Mouse (Mus musculus) skeletal muscle tissue, adult 2 months (tissue): Measurements from ENCODE around the gene Dock11.

Experiments
- DNase-seq: peaks from one replicate; pipeline ENCODE4 v3.0.0-alpha.2; 2012; ENCODE audit warnings: low read depth, low spot score

Dock11 gene

DNA sequence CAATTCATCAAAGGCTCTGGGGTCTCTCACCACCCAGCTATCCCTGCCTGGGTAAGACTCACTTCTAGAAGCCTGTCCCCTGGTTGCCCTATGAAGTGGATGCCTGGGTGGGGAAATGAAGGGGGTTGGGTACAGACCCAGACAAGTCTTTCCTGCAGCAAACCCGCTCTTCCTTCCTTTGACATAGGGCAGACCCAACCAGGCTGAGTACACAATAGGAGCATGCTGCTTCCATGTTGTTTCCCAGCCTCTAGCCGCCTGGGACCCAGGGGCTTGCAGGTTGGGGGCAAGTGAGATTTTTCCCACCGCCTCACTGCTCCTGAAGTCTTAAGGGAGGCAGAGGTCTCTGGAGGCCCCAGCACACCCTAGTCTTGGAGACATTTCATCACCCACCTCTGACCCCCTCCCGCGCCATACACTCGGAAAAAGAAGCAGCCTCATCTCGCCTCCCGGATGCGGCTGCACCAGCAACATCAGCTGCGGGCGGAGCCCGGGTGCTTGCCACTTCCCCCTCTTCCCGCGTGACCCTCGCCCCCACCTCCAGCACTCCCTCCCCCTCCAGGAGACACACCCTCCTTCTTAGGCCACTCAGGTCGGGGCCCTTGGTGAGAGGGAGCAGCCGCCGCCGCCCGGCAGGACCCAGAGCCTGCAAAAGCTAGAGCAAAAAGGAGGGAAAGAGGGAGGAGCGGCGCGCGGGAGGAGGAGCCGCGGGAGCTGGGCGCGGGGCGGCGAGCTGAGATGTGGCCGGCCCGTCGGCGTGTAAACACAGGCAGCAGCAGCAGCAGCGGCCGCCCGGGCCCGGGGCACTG is at the start of gene Dock11:
Dock11 (plus strand) TSS at position 746 of the 809 bp plus-strand sequence.
- peak; percentile 64 for DNase-seq

DNA sequence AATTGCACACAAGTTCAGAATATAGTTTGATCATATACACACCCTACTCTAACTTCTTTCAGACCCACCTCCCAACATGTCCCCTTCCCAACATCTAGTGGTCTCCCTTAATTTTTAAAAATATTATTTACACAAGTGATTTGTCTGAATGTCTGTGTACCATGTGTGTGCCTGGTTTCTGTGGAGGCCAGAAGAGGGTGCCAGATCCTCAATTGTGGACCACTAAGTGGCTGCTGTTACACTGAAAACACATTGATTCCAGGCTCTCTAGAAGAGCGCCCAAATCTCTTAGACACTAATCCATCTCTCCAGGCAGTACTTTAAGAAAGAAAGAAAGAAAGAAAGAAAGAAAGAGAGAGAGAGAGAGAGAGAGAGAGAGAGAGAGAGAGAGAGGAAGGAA is 8.9 kb upstream of the Dock11 start:
- DNase-seq, result no peak

DNA sequence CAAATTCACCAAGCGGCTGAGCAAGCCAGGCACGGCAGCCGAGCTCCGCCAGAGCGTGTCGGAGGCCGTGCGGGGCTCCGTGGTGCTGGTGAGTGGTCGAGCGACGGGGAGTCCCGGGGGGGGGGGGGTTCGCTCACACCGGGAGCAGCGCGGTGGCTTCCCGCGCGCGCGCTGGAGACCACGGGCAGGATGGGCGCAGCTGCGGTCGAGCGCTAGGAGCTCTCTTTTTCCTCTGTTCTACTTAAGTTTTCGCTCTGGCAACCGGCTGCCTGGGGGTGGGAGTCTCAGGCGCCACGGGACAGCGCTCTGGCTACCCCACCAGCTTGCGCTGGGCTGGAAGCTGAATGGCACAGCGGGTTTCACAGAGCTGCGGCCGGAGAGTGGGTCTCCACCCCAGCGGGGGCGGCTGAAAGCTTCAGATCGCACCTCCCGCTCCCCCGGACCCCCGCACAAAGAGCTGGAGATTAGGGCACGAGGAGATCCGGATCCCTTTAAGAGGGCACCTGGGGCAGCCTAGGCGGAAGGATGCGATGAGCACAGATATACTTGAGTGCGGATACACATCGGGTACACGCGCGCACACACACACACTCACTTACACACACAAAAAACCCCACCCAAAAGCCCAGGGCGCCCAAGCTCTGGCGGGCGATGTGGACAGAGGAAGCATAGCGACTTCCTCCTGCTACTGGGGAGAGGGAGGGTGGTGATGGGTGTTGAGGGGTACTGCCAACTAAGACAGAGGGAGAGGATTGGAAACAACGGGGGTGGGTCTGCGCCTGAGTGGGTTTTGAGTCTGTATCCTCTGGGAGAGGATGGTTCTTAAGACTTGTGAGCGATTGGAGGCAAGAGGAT is 540 bp downstream of the Dock11 start:
- no peak for DNase-seq

DNA sequence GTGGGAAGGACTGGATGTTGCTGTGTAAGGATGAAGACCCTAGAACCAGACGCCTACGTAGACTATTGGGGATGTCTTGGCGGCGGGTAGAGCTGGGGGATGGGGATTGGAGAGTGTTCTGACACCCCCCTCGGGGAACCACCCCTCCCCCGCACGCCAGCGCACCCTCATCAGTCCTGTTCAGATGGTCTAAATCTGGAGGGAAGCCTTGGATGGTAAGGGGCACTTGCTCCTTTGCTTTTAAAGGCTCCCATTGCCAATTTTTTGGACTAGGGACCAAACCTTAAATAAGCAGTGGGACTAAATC is 1.1 kb downstream of the Dock11 start:
- DNase-seq, result no peak

GRCm38 (mm10) chrX:35891534-35892125 is 3.0 kb downstream of the Dock11 start:
- no peak for DNase-seq

DNA sequence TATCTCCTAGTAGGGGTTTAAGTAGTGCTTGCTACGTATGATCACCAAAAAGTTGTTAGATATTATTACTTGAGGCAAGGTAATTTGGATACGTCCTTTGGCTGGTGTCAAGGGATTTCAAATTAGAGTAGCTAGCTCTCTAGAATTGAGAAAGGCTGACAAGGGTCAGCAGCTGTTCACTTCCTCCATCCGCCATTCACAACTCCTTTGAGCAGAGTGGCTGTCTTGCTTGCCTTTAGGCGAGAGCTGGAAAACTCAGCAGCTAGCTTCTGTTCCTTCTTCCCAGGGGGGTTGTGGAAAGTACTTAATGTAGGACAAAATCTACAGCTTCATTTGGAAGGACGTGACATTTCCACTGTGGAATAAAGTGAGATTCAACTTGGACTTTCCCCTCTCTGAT is 3.7 kb downstream of the Dock11 start:
- DNase-seq, result no peak

GRCm38 (mm10) chrX:35897648-35898500 is 9.2 kb downstream of the Dock11 start:
- no peak for DNase-seq

GRCm38 (mm10) chrX:35898501-35898766 is 9.8 kb downstream of the Dock11 start:
- no peak for DNase-seq

DNA sequence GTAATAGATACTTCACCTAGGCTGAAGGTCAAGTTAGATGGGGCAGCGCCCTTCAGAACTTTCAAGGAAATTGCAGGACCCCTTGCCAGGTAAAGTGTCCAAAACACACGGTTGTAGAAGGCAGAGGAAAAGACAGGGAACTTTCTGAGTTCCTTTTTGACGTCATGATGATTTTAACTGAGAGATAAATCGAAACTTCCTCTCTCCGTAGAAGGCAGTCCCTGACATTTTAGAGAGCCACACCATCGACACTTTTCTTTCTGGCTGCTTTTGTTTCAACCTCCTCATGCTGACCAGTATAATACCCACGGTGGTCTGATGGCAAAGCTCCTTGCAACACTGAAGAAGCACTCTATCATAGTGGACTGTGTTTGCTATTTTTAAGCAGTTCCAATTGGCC is 15.7 kb downstream of the Dock11 start:
- DNase-seq, result no peak

DNA sequence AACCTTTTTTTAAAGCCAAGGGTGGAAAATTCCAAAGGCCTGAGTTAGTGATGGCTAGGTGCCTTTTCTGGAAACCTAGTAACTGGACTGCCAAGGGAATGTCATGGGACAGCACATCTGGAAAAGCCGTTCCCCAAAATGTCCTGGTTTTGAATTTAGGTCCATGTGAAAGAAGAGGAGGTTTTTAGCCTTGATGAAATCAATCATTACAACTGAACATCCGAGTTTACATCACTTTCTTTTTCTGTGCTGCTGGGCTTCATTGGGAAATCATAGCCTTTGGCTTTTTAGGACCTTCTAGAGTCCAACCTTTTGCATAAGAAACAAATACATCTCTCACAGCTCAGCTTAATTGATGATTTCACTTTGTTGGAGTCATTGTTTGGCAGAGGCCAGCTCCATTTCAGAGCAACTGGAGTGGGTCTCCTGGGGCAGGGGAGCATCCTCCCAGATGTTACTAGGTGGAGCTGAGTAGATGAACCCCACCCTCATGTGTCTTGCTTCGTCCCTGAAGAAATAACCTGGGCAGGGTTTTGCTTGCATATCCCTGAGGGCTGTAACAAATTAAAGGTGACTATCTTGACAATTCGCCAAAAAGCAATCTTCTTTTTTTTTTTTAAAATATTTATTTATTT is 18.2 kb downstream of the Dock11 start:
- peak; percentile 61 for DNase-seq

DNA sequence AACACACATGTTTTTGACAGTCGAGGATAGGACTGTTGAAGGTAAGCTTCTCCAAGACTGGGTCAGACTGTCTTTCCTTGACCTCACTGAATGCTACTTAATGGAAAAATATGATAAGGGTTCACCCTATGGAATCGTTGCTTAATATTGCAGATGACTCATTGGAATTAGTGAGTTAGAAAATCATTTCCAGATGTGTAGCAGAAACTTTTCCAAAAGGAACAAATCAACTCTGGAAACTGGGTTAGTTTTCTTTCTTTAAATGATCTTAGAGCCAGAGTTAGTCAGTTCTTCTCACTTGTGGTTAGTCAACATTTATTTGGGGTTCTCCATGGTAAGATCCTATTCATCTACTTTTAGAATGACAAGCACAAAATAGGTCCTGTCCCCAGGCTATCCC is 30.9 kb downstream of the Dock11 start:
- DNase-seq, result peak; percentile 16

GRCm38 (mm10) chrX:35920096-35920607 is 31.5 kb downstream of the Dock11 start:
- DNase-seq, result peak; percentile 14

- no peak for DNase-seq
Observed at GRCm38 (mm10) chrX:35921922-35922321, 33.3 kb downstream of the Dock11 start.

DNA sequence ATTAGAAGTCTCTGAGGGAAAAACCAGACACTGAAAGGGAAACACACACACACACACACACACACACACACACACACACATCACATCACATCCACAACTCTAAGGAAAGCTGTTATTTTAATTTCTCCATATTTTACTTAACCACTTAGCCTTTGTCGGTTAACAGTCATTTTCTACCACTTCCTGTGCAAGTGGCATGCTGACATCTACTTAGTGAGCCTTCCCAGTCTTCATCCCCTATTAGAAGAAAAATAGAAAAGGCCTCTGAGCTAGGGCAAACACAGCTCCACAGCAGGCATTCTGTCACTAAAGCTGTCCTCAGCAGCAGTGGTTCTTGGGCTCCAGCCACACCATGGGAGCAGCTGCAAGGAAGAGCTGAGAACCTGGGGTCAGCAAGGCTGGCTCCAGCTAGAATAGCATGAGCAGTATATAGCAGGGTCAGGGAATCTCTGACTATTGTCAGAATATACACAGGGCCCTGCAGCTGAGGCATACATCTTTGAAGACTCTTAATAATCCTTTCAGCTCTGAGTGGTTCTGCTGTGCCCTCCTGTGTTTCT is 36.2 kb downstream of the Dock11 start:
- no peak for DNase-seq

GRCm38 (mm10) chrX:35930094-35930933 is 41.7 kb downstream of the Dock11 start:
- DNase-seq, result no peak

GRCm38 (mm10) chrX:35930934-35931406 is 42.3 kb downstream of the Dock11 start:
- DNase-seq, result no peak

GRCm38 (mm10) chrX:35931945-35932344 is 43.3 kb downstream of the Dock11 start:
- DNase-seq, result no peak

DNA sequence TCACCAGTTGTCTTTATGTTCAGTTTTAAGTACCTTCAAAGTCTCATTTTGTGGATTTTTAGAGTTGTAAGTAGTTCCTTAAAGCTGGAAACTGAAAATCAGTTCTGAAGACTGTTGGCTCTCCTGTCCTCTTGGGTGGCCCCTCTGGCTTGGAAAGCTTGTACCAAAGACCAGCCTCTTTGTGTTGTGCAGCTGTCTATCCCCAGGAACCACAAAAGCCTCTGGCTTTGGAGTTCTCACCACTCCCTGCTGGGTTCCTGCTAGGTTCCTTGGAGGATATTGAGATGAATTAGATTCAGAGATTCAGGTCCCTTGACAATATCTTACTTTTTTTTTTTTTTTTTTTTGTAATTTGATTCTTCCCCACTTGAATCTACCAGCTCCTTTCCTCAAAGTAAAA is 44.3 kb downstream of the Dock11 start:
- DNase-seq, result no peak

GRCm38 (mm10) chrX:35938112-35938511 is 49.5 kb downstream of the Dock11 start:
- no peak for DNase-seq

DNA sequence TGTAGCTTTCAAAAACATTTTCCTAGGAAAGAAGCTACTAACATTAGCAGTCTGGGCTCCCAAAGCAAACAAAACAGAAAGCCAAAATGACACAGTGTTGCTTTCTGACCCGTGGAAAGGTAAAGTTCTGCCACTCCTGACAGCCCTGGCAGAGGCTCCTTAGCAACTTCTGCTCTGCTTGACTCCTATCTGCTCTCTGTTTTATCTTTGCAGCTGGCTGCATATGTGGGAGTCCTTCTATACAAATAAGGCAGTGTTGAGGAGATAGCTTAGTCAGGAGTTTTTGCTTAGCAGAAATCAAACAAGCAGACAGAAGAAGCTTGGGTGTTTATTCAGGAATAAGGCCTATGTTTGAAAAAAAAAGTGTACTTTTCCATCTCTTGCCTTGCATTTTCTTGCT is 57.8 kb downstream of the Dock11 start:
- no peak for DNase-seq
